Mouse (Mus musculus): ENCODE data around the gene Phf6. TPM values are rescaled to one million over a fixed set of nuclear protein-coding genes. Genes with fewer than 3 reads are reported as not detected.
"Not testable (repeated sequence)": the region's sequence is repeated elsewhere in the genome, so short reads cannot be mapped to it uniquely, and the experiment has no call there.

Gene Phf6
- total RNA-seq, 2 experiments from 2014 or later: 2.7 to 3.6 TPM

GRCm38 (mm10) chrX:52978576-52978975, 66.5 kb downstream of the Phf6 start:
- DNase-seq: no peak

- no peak for DNase-seq
These were observed 69.3 kb downstream of the Phf6 start for GRCm38 (mm10) chrX:52981378-52981777.

- peak; percentile 86 for DNase-seq
These were observed 76.1 kb downstream of the Phf6 start, which contains the start of gene Hprt for GRCm38 (mm10) chrX:52987905-52988783. Hprt (plus strand) TSS chrX:52988137.

GRCm38 (mm10) chrX:52994726-52995125, 82.7 kb downstream of the Phf6 start:
- not testable (repeated sequence) for DNase-seq

GRCm38 (mm10) chrX:53004887-53005286, 92.8 kb downstream of the Phf6 start:
- not testable (repeated sequence) for DNase-seq

- no peak for DNase-seq
These were observed 94.0 kb downstream of the Phf6 start for GRCm38 (mm10) chrX:53006062-53006461.

Other genes starting within 250 kb of the Phf6 start
- gene Ccdc160, start 121.1 kb upstream of the Phf6 start, total RNA-seq (2021): not detected
- gene Hprt, start 75.9 kb downstream of the Phf6 start, total RNA-seq (2021): 10 to 100 TPM; 19.6 to 21.2 TPM